Comparison of ENCODE assay signal across 8 mouse cellular contexts in the genomic region with DNA sequence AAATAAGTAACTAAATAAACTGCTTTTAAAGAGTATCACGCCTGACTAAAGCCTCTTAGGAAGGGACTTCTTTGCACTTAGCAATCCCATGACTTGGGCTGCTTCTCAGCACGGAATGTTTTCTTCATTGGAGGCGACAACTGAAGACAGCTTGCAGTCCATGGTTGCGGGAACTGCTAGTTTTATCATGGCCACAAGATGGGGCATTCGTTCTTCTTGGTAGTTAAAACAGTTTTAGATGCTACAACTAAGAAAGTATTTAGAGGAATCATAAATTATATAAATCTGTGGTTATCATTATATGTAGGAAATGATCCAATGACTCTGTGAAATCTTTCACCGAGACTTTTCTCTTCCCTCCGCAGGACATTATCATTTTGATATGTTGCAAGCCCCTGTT. TPM values are rescaled to one million over a fixed set of nuclear protein-coding genes. Genes with fewer than 3 reads are reported as not detected.
A peak's percentile ranks its signal among the peaks of the same experiment; 100 is the strongest.
DNase-seq lines count a peak whose midpoint lies in the region; ATAC-seq and TF ChIP-seq lines count a peak whose summit lies in the region.

No protein-coding gene starts in this region.

- TF ChIP-seq POLR2A in limb, embryonic 14.5 days (IDR thresholded peaks at IDR 0.05; ENCODE audit: borderline replicate concordance, extremely low read depth, insufficient read depth, insufficient read length): no peak

- H3K27ac ChIP-seq in limb, embryonic 14.5 days (replicated peaks; ENCODE audit: low read depth, low read length): no peak overlapping the region

- H3K27me3 ChIP-seq in limb, embryonic 14.5 days (ENCODE audit: control insufficient read depth, insufficient read depth, low read length): no peaks in the 10 kb centered on the region

- H3K4me2 ChIP-seq in limb, embryonic 14.5 days (replicated peaks; ENCODE audit: low read depth, low read length, severe bottlenecking): no peak overlapping the region

- DNase-seq in urinary bladder, postnatal 25 days (ENCODE audit: low spot score): peak; percentile 32
- DNase-seq in urinary bladder, postnatal 4 days (ENCODE audit: low spot score in 2 of 2): no peak
- peak; percentile 14 for DNase-seq in cerebellum, adult 11 months
- DNase-seq in frontal cortex, postnatal 14 days (ENCODE audit: low spot score in 2 of 2): peak; percentile 27 to 62
- DNase-seq in kidney, adult 9 months: peak; percentile 76
- peak; percentile 83 for DNase-seq in limb, embryonic 14.5 days (ENCODE audit: low spot score)
- DNase-seq in ovary, postnatal 36 days (ENCODE audit: low spot score): peak; percentile 52
- DNase-seq in spleen, postnatal 4 days (ENCODE audit: low spot score in 2 of 2): no peak

- peaks cover 7% of the 10 kb centered on the region for H3K4me1 ChIP-seq in limb, embryonic 14.5 days (ENCODE audit: control insufficient read depth, insufficient read depth, low read length)

- no peak overlapping the region for H3K9ac ChIP-seq in limb, embryonic 14.5 days (ENCODE audit: low read depth, low read length, severe bottlenecking)

- H3K9me3 ChIP-seq in limb, embryonic 14.5 days (ENCODE audit: control insufficient read depth, low read length): no peaks in the 10 kb centered on the region

- no peaks in the 10 kb centered on the region for H3K36me3 ChIP-seq in limb, embryonic 14.5 days (ENCODE audit: control insufficient read depth, insufficient read depth, low read length)

- H3K4me3 ChIP-seq in limb, embryonic 14.5 days (replicated peaks; ENCODE audit: low read length): no peak overlapping the region

- 42% methylated on average over 7 of the region's 7 CpGs for WGBS in limb, embryonic 14.5 days

- no peak for ATAC-seq in limb, embryonic 14.5 days (ENCODE audit: low FRiP score, low read depth)

RNA-seq across cellular contexts. Expression of a gene that starts 50.4 kb away (rescaled TPM):
- 16.0 and 18.0 TPM in 2 replicates for polyA plus RNA-seq in limb, embryonic 14.5 days (2012; rRNA removed)
- polyA plus RNA-seq in limb, embryonic 14.5 days (2014; fragmentation: Nextera tagmentation; extraction: Ambion mirVana): 32.0 and 35.5 TPM in 2 replicates

Comparison
In these comparisons a context has a peak if more than half of its experiments do, and no peak if none do; other contexts are left out.
1. DNase-seq: peak in urinary bladder, postnatal 25 days (single experiment), cerebellum, adult 11 months (single experiment), frontal cortex, postnatal 14 days (2 of 2), kidney, adult 9 months (single experiment), limb, embryonic 14.5 days (single experiment) and ovary, postnatal 36 days (single experiment); none in urinary bladder, postnatal 4 days (0 of 2) and spleen, postnatal 4 days (0 of 2).